Mouse (Mus musculus) spleen, adult 2 months (tissue): Measurements from ENCODE around the gene Dcaf5.

Experiments used
- CTCF ChIP-seq: fragments of 200-500 bp; IDR thresholded peaks from 2 replicates; pipeline ENCODE4 v1.5.1; 2011; ENCODE audit warnings: mild to moderate bottlenecking, inconsistent platforms; ENCODE audit not compliant: insufficient read depth, insufficient read length, insufficient replicate concordance; ENCODE audit errors: extremely low read depth
- POLR2A ChIP-seq: fragments of 200-500 bp; IDR thresholded peaks from 2 replicates; pipeline ENCODE4 v1.6.1; 2011; ENCODE audit warnings: low read depth, low read length, inconsistent platforms

DNA sequence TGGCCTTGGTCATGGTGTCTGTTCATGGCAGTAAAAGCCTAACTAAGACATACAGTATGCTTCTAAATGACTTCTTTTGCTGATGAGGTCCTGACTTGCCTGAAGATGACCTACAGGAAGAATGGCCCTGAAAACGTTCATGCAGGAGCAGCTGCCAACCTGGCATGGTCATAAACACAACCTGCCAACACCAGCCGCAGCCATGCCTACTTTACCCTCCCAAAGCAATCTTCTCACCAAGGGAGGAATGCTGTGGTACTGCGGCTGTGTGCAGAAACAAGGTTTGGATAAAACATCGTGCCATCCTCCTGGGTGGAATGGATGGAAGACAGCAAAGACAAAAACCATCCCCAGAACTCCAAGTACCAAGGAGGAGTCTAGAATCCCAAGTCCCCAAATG is 57.0 kb downstream of the Dcaf5 start:
- TF ChIP-seq CTCF (no peak), POLR2A (no peak)
